Mouse (Mus musculus): ENCODE data around the gene Ppp4r1.

DNA sequence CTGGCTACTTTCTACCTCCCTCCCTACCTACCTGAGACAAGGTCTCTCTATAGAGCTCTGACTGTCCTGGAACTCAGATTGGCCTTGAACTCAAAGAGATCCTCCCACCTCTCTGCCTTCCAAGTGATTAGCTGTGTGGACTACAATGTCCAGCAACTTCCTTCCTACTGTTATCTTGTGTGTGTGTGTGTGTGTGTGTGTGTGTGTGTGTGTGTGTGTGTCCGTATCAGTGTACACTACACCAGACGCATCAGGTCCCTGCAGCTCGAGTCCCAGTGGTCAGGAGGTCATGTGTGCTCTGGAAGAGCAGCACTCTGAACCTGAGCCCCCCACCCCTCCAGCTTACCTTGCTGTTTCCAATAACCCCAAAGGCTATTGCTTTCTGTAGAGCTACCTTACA is 83.8 kb downstream of the Ppp4r1 start:
- TF ChIP-seq CTCF (IDR thresholded peaks at IDR 0.05; ENCODE audit: extremely low read depth, insufficient read depth, low read length) (no peak), POLR2A (IDR thresholded peaks at IDR 0.05; ENCODE audit: extremely low read depth, insufficient read depth, low read length) (no peak)
